Mouse (Mus musculus) thymus, postnatal 4 days (tissue): Measurements from ENCODE around the gene Gsg1l.

Experiments used
- DNase-seq: peaks from one replicate; pipeline ENCODE4 v3.0.0; 2021

Gsg1l gene

GRCm38 (mm10) chr7:125845611-125846010, 236.6 kb downstream of the Gsg1l start:
- DNase-seq, result no peak

GRCm38 (mm10) chr7:125838078-125838742, 244.0 kb downstream of the Gsg1l start:
- no peak for DNase-seq

GRCm38 (mm10) chr7:125833471-125833870, 248.7 kb downstream of the Gsg1l start:
- DNase-seq, result no peak

- DNase-seq, result no peak
Observed at GRCm38 (mm10) chr7:125832767-125833166, 249.4 kb downstream of the Gsg1l start.

- no peak for DNase-seq
Observed at GRCm38 (mm10) chr7:125829121-125829666, 253.0 kb downstream of the Gsg1l start.

- DNase-seq, result no peak
Observed at GRCm38 (mm10) chr7:125828561-125828960, 253.7 kb downstream of the Gsg1l start.
